Mouse (Mus musculus) embryonic facial prominence, embryonic 13.5 days (tissue): ENCODE measurements around the gene Bsn. TPM values are rescaled to one million over a fixed set of nuclear protein-coding genes. Genes with fewer than 3 reads are reported as not detected.

Source experiments
- ATAC-seq: fragments of 200-750 bp; cut with Nextera tagmentation; 2 replicates; pipeline ENCODE4 v1.8.0; 2017; ENCODE audit warnings: low read depth; ENCODE audit not compliant: insufficient number of reproducible peaks, insufficient read depth, low FRiP score, low TSS enrichment
- H3K27ac ChIP-seq: fragments of 300-500 bp; sonication (generic); 2 replicates; pipeline ENCODE4 v1.5.1; 2015; ENCODE audit warnings: moderate library complexity, mild to moderate bottlenecking, inconsistent platforms
- H3K27me3 ChIP-seq: fragments of 300-500 bp; sonication (generic); 2 replicates; pipeline ENCODE4 v1.6.1; 2015; ENCODE audit warnings: mild to moderate bottlenecking, inconsistent platforms
- H3K36me3 ChIP-seq: fragments of 300-500 bp; sonication (generic); 2 replicates; pipeline ENCODE4 v1.6.1; 2015; ENCODE audit warnings: mild to moderate bottlenecking, inconsistent platforms
- H3K4me1 ChIP-seq: fragments of 300-500 bp; sonication (generic); 2 replicates; pipeline ENCODE4 v1.6.1; 2015; ENCODE audit warnings: inconsistent platforms
- H3K4me2 ChIP-seq: fragments of 300-500 bp; sonication (generic); 2 replicates; pipeline ENCODE4 v1.6.1; 2015; ENCODE audit warnings: moderate library complexity, mild to moderate bottlenecking, inconsistent platforms
- H3K4me3 ChIP-seq: fragments of 300-500 bp; sonication (generic); 2 replicates; pipeline ENCODE4 v1.5.1; 2015; ENCODE audit warnings: mild to moderate bottlenecking, inconsistent platforms
- H3K9ac ChIP-seq: fragments of 300-500 bp; sonication (generic); 2 replicates; pipeline ENCODE4 v1.6.1; 2015; ENCODE audit warnings: mild to moderate bottlenecking, inconsistent platforms
- H3K9me3 ChIP-seq: fragments of 300-500 bp; sonication (generic); 2 replicates; pipeline ENCODE4 v1.6.1; 2016; ENCODE audit warnings: inconsistent platforms
- WGBS: fragments of 180-500 bp; shearing (Covaris S2); methylation state at CpG from one replicate; pipeline ENCODE4 v1.1.7; 2015; ENCODE audit warnings: mixed read lengths; 5-methylcytosine and 5-hydroxymethylcytosine counted together
- polyA plus RNA-seq: library from polyadenylated mRNA; unstranded; fragments of >200 nt; fragmentation: Nextera tagmentation; extraction: Ambion mirVana; gene quantifications from 2 replicates; pipeline ENCODE4 v1.2.1, GENCODE M21; 2015

The Bsn gene
- polyA plus RNA-seq, 1 experiment from 2014 or later: 0.63 TPM

- Histone ChIP-seq H3K27ac (no peak overlapping the region), H3K4me1 (peaks cover 14% of the 10 kb centered on the region), H3K9ac (no peak overlapping the region), H3K27me3 (peaks cover 6% of the 10 kb centered on the region; the same call in 1 of the 2 replicates), H3K4me2 (no peak overlapping the region), H3K4me3 (no peak overlapping the region), H3K36me3 (no peaks in the 10 kb centered on the region), H3K9me3 (no peaks in the 10 kb centered on the region)
- ATAC-seq: no peak
- 91% methylated on average over 8 of the region's 8 CpGs for WGBS
Measured at GRCm38 (mm10) chr9:108120671-108121070, 69.5 kb downstream of the Bsn start.

GRCm38 (mm10) chr9:108119891-108120411 is 70.2 kb downstream of the Bsn start:
- WGBS: 51% methylated on average over 11 of the region's 11 CpGs
- Histone ChIP-seq H3K4me2 (no peak overlapping the region), H3K36me3 (no peaks in the 10 kb centered on the region), H3K9ac (no peak overlapping the region), H3K4me1 (peaks cover 14% of the 10 kb centered on the region), H3K4me3 (no peak overlapping the region), H3K9me3 (no peaks in the 10 kb centered on the region), H3K27ac (peak overlapping the region; percentile 4; the same call in 1 of the 2 replicates), H3K27me3 (peaks cover 13% of the 10 kb centered on the region)
- ATAC-seq: no peak

GRCm38 (mm10) chr9:108117143-108117542 is 73.0 kb downstream of the Bsn start:
- 53% methylated on average over 4 of the region's 4 CpGs for WGBS
- Histone ChIP-seq H3K4me2 (no peak overlapping the region), H3K9me3 (no peaks in the 10 kb centered on the region), H3K4me3 (no peak overlapping the region), H3K27ac (peak overlapping the region; percentile 85), H3K9ac (peak overlapping the region; percentile 7; the same call in 1 of the 2 replicates), H3K36me3 (no peaks in the 10 kb centered on the region), H3K4me1 (peaks cover 14% of the 10 kb centered on the region), H3K27me3 (peaks cover 22% of the 10 kb centered on the region)
- ATAC-seq: no peak

- ATAC-seq: no peak
- WGBS: 72% methylated on average over 43 of the region's 43 CpGs
- peaks cover 28% of the 10 kb centered on the region for H3K27me3 ChIP-seq
- H3K4me3 ChIP-seq: no peak overlapping the region
- H3K4me1 ChIP-seq: peaks cover 23% of the 10 kb centered on the region
- H3K4me2 ChIP-seq: no peak overlapping the region
- no peak overlapping the region for H3K27ac ChIP-seq
- no peak overlapping the region for H3K9ac ChIP-seq
- H3K9me3 ChIP-seq: no peaks in the 10 kb centered on the region
- no peaks in the 10 kb centered on the region for H3K36me3 ChIP-seq
Measured at GRCm38 (mm10) chr9:108115290-108116077, 74.7 kb downstream of the Bsn start.

- Histone ChIP-seq H3K4me3 (no peak overlapping the region), H3K9ac (no peak overlapping the region), H3K27me3 (peaks cover 39% of the 10 kb centered on the region), H3K9me3 (no peaks in the 10 kb centered on the region), H3K4me2 (no peak overlapping the region), H3K4me1 (peaks cover 19% of the 10 kb centered on the region), H3K36me3 (no peaks in the 10 kb centered on the region), H3K27ac (no peak overlapping the region)
- no peak for ATAC-seq
- 91% methylated on average over 18 of the region's 18 CpGs for WGBS
Measured at GRCm38 (mm10) chr9:108112719-108113340, 77.4 kb downstream of the Bsn start.

GRCm38 (mm10) chr9:108111593-108112121 is 78.5 kb downstream of the Bsn start:
- no peak for ATAC-seq
- Histone ChIP-seq H3K9ac (peak overlapping the region; percentile 63), H3K4me1 (peaks cover 12% of the 10 kb centered on the region), H3K9me3 (no peaks in the 10 kb centered on the region), H3K27ac (no peak overlapping the region), H3K36me3 (no peaks in the 10 kb centered on the region), H3K27me3 (peaks cover 40% of the 10 kb centered on the region), H3K4me3 (peak overlapping the region; percentile 37), H3K4me2 (peak overlapping the region; percentile 67)
- 73% methylated on average over 17 of the region's 17 CpGs for WGBS

GRCm38 (mm10) chr9:108111101-108111592 is 79.0 kb downstream of the Bsn start:
- Histone ChIP-seq H3K27me3 (peaks cover 38% of the 10 kb centered on the region), H3K9ac (peak overlapping the region; percentile 63), H3K36me3 (no peaks in the 10 kb centered on the region), H3K9me3 (no peaks in the 10 kb centered on the region), H3K27ac (no peak overlapping the region), H3K4me2 (peak overlapping the region; percentile 67), H3K4me3 (peak overlapping the region; percentile 37), H3K4me1 (peaks cover 12% of the 10 kb centered on the region)
- no peak for ATAC-seq
- 10% methylated on average over 22 of the region's 22 CpGs for WGBS

- Histone ChIP-seq H3K9ac (peak overlapping the region; percentile 63; the same call in 1 of the 2 replicates), H3K27ac (no peak overlapping the region), H3K4me1 (peaks cover 21% of the 10 kb centered on the region), H3K9me3 (no peaks in the 10 kb centered on the region), H3K27me3 (peaks cover 29% of the 10 kb centered on the region), H3K4me2 (peak overlapping the region; percentile 67), H3K36me3 (no peaks in the 10 kb centered on the region), H3K4me3 (no peak overlapping the region)
- 80% methylated on average over 16 of the region's 16 CpGs for WGBS
- no peak for ATAC-seq
Measured at GRCm38 (mm10) chr9:108110160-108110559, 80.0 kb downstream of the Bsn start.

- WGBS: 94% methylated on average over 16 of the region's 16 CpGs
- peaks cover 19% of the 10 kb centered on the region for H3K27me3 ChIP-seq
- no peak overlapping the region for H3K4me3 ChIP-seq
- no peaks in the 10 kb centered on the region for H3K9me3 ChIP-seq
- H3K27ac ChIP-seq: no peak overlapping the region
- H3K4me2 ChIP-seq: no peak overlapping the region
- ATAC-seq: no peak
- no peaks in the 10 kb centered on the region for H3K36me3 ChIP-seq
- H3K9ac ChIP-seq: no peak overlapping the region
- peaks cover 34% of the 10 kb centered on the region for H3K4me1 ChIP-seq
Measured at GRCm38 (mm10) chr9:108107867-108108266, 82.3 kb downstream of the Bsn start.

GRCm38 (mm10) chr9:108106090-108106489 is 84.1 kb downstream of the Bsn start:
- Histone ChIP-seq H3K27me3 (peaks cover 18% of the 10 kb centered on the region), H3K9me3 (no peaks in the 10 kb centered on the region), H3K4me3 (no peak overlapping the region), H3K4me2 (no peak overlapping the region), H3K27ac (no peak overlapping the region), H3K4me1 (peaks cover 30% of the 10 kb centered on the region), H3K36me3 (no peaks in the 10 kb centered on the region), H3K9ac (0 out of 2 replicates have a peak overlapping the region, but pooled peaks have one; percentile 16)
- WGBS: 88% methylated on average over 23 of the region's 23 CpGs
- no peak for ATAC-seq

- Histone ChIP-seq H3K4me2 (peak overlapping the region; percentile 48), H3K4me1 (peaks cover 25% of the 10 kb centered on the region), H3K36me3 (no peaks in the 10 kb centered on the region), H3K27me3 (peaks cover 12% of the 10 kb centered on the region), H3K9me3 (no peaks in the 10 kb centered on the region), H3K9ac (0 out of 2 replicates have a peak overlapping the region, but pooled peaks have one; percentile 61), H3K27ac (0 out of 2 replicates have a peak overlapping the region, but pooled peaks have one; percentile 33), H3K4me3 (no peak overlapping the region)
- 71% methylated on average over 12 of the region's 12 CpGs for WGBS
- ATAC-seq: no peak
Measured at GRCm38 (mm10) chr9:108105549-108105863, 84.7 kb downstream of the Bsn start.
